Mouse (Mus musculus): ENCODE measurements at regions not wholly inside any gene's neighbourhood (a gene's known extent, or its start where the extent isn't known, plus 50 kb on each side); places are given as distances from the start of the nearest gene placed in this dataset.
"Not testable (repeated sequence)": the region's sequence is repeated elsewhere in the genome, so short reads cannot be mapped to it uniquely, and the experiment has no call there.

DNA sequence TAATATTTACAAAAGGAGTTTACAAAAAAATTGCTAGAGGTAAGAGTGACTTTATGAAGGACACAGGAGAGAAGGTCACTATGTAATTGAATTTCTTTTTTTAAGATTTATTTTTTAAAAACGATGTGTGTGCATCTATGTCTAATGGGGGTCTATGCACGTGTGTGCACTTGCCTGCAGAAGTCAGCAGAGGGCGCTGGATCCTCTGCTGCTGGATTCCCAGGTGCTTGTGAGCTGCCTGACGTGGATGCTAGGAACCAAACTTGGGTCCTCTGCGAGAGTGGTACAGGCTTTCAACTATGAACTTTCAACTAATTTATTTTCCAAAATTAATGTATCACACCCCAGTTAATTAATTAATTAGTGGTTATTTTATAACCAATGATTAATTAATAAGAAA is 85.0 kb downstream of the Glrx3 start:
- DNase-seq (ENCODE audit: low spot score in 2 of 2) = no peak

DNA sequence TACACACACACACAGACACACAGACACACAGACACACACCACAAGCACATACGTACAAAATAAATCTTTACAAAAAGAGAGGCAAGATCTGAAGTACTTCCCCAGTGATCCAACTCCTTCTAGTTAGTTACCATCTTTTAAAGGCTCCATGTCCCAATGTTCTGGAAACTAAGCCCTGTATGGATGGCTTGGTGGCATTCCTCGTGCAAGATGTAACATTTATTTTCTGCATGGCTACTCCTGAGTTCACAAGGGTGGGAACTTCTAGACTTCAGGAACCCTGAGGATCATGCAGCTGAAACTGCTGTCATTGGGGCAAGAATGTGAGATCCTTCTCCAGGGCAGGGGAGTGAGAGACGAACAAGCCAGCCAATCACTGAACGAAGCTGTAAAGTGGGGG is 96.1 kb downstream of the Glrx3 start:
- DNase-seq (ENCODE audit: low spot score in 2 of 2) = no peak

DNA sequence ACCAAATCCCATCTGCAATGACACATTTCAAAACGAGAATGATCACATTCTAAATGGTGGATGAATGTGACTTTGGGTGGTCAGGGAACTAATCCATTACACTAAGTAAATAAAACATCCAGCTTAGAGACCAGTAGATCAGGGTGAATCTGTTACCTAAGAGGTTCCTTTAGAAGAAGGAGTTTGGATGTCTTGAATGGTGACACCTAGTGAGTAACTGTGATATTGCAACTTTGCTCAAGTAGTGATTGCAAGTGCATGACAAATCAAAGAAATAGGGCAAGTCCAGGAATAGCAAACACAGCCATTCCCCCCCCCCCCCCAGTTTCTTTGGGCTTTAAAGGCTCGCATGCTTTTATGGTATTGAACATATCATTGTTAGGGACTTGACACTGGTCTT is 112.6 kb downstream of the Glrx3 start:
- DNase-seq (ENCODE audit: low spot score in 2 of 2) = no peak

DNA sequence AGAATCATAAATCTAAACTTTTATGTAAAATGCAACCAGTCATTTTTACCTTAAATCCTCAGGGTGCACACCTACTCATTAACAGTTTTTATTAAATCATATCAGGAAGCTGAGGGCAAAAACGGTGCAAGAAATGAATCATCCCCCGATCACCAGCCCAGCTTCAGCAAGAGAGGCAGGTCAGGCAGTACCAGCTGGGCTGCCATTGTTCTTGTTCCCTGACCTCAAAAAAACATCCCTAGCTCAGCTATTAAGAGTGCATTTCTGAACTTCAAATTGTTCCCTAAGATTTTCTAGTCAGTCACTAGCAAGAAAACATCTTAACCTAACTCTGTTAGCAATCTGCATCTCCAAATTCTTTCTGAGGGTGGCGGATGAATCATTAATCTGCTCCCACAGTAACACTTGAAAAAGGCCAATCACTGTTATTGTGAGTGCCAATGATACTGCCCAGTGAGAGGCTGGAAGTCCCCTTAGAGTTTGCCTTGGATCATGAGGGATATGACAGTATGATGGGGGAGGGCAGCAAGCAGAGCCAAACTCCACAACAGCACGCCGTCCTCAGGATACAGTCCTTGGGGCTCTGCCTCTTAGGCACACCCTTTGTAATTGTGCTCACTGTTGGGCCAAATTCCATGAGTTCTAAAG is 115.3 kb downstream of the Glrx3 start:
- no peak for DNase-seq (ENCODE audit: low spot score in 2 of 2)

DNA sequence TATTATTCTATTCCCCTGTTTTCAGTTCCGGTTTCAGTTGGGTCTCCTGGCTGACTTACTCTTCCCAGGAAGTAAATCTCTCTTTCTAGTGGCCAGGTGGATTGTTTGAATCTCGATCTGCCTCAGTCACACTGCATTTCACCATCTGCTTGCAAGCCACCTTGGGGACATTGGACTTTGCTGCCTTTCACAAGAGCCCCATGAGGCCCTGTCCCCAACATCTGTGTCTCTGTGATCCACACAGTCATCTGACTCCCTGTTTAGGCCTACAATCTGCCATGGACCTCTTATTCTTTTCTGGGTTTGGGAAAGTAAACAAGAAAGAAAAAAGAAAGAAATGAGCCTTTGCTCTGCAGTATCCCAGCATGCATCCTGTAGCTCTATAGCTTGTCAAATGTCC is 118.1 kb downstream of the Glrx3 start:
- no peak for DNase-seq (ENCODE audit: low spot score in 2 of 2)

DNA sequence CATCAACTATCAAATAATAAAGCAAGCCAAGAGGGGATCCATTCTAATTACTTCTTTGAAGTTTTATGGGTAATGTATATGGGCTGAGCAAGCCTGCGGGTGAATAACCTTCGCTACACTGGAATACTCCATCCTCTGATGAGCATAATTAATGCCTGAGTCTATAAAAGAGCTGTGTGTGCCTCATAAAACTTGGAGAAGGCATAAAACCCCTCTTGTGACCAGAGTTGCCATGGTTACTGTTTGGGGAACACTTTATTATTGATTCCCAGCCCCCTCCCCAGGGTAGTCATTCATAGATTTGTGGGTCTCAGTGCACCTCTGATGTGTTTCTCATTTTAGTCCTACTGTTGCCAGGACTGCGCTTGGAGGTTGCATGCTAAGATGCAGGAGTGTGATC is 120.0 kb downstream of the Glrx3 start:
- DNase-seq (ENCODE audit: low spot score in 2 of 2) = no peak

DNA sequence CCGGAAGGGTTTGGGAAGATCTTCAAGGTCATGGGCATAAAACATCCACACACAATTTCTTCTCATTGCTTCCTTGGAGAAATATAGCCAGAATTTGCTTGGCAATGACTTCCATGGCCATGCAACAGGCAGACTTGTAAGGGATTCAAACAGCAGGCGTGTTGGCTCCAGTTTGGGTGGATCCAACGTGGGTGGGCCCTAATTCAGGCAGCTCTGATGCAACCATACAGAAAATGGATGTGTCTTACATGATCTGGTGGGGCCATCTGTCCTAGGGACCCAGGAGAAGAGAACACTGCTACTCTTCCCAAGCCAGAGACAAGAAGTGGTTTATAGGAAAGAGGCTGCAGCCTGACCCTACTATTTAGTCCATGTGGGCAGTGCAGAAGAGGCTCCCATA is 121.5 kb downstream of the Glrx3 start:
- DNase-seq (ENCODE audit: low spot score in 2 of 2) = peak; percentile 9 to 17

DNA sequence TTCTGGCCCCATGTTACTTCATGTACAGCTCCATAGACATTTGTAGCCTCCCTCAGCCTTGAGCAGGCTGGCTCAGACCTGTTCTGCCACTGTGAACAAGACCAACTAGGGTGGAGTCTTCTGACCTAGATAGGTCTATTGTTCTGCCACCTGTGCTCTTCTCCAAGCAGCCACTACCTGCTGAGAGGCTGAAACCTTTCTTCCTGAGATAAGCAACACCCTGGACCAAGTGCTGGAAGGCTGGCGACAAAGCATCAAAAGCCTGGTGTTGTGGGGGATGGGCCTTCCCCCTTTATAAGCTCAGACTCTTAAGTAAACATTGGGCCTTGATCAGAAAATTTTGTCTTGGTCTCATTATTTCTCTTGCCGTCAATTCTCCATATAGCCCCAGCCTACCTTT is 132.8 kb downstream of the Glrx3 start:
- DNase-seq (ENCODE audit: low spot score in 2 of 2) = no peak

DNA sequence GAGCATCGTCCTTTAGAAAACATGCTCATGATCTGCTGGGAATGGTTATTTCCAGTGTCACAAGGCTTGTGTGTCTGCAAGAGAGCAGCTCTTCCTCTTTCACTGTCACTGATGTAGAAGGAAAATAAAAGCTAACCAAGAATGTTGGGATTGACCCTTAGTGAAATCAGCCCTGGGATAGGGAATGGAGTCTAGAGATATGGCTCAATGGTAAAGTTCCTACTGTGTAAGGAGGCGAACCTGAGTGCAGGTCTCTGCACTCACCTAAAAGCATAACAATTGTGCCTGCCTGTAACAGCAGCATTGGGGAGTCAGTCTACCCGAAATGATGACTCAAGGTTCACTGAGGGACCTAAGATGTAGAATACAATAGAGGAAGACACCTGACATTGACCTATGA is 138.1 kb downstream of the Glrx3 start:
- DNase-seq (ENCODE audit: low spot score in 2 of 2) = no peak

DNA sequence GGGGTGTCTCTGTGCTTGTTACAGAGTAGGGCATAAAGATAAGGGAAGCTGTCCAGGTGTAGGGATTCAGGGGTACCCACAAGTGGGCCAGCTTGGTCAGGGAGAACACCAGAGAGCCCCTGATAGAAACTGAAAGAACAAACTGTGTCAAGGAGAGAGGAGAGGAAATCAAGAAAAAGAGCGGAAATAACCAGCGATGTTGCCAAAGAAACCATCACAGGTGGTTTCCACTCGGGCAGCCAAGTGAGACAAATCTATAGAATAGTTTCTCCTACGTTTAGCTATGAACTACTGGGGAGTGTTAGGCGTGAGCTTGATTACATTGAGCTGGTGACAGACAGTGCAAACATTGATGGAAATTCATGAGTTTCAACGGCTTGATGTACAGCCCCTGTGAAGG is 138.8 kb downstream of the Glrx3 start:
- DNase-seq (ENCODE audit: low spot score in 2 of 2) = no peak

DNA sequence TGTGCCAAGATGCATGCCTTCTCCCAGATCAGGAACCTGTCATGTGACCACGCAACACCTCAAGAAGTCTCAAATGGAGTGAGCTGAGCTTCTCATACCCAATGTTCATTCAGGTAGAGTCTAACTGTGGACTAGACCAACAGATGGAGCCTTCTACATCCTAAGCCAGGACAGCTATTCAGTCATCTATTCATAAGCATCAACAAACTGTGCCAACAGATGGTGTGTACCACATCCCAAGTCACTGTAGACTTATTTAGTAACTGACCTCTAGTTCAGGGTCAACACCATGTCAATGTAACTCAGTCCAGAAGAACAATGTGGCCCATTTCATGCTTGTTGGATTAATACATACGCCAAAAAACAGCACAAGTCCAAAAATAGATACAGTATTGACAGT is 146.1 kb downstream of the Glrx3 start:
- DNase-seq (ENCODE audit: low spot score in 2 of 2) = no peak

DNA sequence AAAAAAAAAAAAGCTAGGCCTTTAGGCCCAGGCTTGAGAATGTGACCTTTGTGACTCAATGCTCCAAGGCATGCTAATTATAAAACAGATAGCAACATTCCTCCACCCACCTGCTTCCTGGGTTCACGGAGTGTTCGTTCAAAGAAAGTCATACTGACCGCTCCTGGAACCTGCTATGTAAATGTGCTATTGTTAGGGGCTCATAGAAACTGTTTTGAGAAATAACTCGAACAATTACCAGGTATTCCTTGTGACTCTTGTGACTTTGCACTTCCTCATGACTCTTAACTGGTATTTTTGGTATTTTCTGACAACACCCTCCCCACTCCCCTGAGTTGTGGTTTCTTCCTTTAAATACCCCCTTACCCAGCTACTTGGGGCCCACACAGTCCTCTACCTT is 147.5 kb downstream of the Glrx3 start:
- not testable (repeated sequence) for DNase-seq (ENCODE audit: low spot score in 2 of 2)

DNA sequence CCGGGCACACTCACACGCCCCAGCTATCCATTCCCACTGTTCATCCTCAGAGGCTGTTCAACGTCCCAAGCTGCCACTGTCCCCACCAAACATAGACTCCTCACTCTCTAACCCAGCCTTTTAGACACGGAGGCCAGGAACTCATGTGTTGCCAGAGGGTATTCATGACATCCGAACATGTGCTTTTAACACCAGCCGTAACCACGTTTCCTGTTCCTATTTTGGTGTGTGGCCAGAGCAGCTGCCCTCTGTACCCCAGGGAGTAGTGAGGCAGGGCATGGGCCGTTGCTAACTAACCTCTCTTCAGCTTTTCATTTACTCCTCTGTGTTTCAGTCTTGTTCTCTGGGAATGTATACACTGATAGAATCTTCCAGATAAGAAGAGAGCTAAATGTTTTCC is 156.2 kb downstream of the Glrx3 start:
- DNase-seq (ENCODE audit: low spot score in 2 of 2) = no peak

DNA sequence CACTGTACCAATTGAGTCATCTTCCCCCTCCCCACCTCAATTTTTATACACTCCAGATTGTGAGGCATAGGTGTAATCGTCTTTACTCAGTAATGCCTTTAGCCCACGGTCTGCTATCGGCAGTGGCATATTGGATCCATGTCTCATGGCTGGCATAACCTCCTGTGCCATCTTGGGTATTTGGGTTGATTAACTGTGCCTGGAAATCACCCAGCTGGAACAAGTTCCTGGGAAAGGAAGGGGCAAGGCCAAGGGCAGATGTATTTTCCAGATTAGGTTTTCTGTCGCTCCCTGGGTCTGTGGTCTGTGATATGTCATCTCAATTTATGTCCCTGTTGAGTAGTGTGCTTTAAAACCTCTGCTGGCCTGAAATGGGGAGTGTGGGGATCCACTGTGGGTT is 158.2 kb downstream of the Glrx3 start:
- DNase-seq (ENCODE audit: low spot score in 2 of 2) = no peak

DNA sequence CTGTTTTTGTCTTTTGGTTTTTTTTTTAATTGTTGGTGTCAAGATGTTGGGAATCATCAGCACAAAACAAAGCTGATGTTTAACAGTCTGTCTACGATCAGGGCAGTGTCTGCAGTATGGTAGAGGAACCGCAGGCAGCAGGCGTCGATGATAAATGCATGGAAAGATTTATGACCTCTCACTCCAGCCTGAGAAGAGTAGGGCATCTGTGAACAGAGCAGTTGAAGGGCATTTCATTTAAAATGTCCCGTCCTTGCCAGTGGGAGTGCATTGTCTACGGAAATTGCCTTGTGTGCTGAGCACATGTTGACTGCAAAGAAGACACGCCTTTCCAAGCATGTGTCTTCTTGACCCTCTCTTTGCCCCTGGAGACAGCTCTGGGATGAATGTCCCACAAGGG is 158.7 kb downstream of the Glrx3 start:
- no peak for DNase-seq (ENCODE audit: low spot score in 2 of 2)

DNA sequence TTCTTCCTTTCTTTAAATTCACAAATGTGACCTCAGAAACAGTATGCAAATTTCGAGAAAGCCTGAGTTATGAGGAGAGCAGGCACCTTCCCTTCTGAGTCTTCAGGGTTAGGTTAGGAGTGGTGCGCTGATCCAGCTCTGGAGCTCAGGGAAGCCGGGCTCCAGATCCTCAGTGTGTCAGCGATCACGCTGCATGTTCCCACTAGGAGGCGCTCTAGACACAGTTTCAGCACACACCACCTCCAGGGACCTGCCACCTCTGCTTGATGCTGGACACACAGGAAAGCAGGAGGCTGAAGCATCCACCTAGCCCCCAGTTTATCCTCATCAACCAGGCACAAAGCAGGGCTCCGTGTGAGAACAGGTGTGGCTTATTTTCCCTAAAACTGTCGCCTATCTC is 165.6 kb downstream of the Glrx3 start:
- peak; percentile 34 to 72 for DNase-seq (ENCODE audit: low spot score in 2 of 2)

DNA sequence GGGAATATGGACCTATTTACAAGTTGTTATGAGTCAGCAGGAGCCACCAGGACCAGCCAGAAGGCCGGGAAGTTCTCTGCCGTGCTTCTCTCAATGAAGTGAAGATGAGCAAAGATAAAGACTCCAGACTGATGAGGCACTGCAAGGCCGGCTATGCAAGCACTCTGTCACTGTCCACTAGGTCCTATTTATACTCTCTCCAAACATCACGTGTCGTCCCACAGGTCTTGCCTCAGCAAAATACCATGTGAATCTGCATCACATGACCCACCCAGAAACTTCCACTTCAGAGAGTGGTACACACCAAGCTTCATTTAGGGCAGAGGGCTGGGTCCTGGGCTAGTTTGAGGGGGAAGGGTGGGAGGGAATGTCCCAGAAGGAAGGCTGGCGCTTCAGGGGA is 172.3 kb downstream of the Glrx3 start:
- DNase-seq (ENCODE audit: low spot score in 2 of 2) = no peak

DNA sequence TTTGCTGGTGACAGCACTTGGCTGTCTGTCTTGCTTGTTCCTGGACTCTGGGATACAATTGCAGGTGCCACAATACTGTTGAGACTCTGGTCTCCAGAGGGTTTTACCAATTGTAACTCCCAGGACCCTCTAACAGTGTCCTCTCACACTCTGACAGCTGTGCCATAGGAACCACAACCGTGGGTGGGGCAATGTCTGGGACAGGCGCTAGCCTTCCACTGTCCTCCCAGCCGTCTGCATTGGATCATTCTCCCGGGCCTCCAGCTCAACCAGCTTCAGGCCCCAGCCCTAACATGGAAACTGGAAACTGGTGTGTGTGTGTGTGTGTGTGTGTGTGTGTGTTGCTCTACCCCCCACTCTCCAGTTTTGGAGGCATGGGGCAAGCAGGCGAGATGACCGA is 173.9 kb downstream of the Glrx3 start:
- DNase-seq (ENCODE audit: low spot score in 2 of 2) = no peak

DNA sequence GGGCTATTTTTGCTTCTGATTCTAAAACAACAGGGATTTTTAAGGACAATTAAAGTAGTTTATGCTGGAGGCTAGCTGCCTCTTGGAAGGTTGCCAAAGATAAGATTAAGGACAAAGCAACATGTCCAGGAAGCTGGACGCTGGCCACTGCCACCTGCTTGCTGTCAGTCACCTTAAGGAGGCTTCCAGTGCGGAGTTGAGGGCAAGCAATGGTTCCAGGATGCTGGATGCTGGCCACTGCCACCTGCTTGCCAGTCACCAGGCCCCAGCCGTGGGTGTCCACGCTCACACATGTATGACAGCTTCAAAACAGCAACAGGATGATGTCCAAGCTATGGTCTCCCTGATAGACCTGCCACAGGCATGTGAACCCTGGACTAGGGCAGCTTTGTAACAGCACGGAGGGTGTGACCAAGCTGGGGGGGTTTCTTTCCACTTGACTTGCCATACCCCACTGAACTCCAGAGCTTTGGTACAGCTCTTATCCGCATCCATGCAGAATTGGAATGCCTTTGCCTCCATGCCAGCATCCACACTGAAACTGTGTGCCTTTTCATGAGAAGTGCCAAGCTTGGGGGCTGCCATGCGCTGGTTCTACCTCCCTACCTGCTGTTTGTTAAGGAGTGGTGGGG is 174.6 kb downstream of the Glrx3 start:
- no peak for DNase-seq (ENCODE audit: low spot score in 2 of 2)

DNA sequence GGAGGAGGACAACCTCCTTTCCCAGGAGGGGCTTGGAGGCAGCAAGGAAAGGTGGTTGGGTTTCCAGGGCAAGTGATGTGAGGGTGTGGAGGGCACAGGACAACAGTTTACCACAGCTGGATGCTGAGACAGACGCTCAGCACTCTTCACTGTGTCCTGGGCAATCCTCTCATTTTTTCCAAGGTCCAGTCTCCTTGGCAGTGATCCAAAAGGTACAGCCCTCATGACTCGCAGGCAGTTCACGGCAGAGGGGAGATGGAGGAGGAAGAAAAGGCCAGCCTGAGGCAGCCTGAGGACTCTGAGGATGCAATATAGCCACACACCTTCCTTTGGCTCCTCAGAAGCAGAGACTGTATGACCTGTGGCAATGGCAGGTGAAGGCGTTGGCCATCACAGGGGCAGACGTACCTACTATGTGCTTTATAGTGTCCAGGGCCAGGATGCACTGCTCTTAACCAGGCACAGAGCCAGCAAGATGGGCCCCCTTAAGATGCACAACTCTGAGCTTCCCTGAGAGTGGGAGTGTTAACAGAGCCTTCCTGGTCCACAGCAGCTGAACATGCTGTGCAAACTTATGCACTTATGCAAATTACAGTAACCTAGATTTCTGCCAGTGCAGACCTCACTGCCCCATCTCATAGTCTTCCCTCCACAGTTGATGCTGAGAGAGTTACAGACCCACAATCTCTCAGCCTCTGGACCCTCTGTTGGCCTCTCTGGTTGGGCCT is 181.2 kb downstream of the Glrx3 start:
- DNase-seq (ENCODE audit: low spot score in 2 of 2) = no peak

DNA sequence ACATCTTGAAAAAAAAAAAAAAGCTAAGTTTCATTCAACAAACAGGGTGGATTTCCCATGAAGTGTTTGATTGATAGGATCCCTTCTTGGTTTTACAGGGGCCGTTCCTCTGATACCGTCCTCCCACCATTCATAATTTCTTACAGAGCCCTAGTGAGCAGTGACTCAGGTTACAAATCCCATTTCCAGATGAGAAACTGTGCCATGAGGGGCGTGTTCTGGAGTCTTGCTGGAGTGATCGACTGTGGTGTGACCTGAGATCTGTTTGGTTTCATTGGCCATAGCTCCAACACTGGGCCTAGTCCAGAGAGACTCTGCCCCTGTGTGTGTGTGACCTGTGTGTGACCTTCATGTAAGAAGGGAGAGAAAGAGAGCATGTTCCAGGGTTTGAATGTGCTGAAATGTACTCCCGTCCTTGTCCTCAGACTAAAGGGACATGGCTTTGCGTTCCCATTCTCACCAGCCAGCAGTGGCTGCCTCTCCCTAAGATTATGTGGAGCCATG is 181.9 kb downstream of the Glrx3 start:
- DNase-seq (ENCODE audit: low spot score in 2 of 2) = no peak

DNA sequence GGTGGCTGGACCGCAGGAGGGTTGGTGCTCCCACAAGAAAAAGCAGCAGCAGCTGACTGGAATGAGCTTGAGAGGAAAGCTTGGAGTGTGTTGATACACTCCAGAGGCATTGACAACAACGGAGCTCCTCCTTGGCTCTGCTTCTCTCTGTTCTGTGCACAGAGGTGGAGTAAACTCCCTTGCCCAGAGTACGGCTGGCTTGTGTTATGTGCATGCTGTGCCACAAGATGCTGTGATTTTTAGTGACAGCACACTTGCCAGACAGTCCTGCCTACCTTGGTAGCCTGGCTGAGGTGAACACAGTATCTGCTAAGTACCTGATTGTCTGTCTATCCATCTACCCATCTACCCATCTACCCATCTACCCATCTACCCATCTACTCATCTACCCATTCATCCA is 190.9 kb downstream of the Glrx3 start:
- no peak for DNase-seq (ENCODE audit: low spot score in 2 of 2)

DNA sequence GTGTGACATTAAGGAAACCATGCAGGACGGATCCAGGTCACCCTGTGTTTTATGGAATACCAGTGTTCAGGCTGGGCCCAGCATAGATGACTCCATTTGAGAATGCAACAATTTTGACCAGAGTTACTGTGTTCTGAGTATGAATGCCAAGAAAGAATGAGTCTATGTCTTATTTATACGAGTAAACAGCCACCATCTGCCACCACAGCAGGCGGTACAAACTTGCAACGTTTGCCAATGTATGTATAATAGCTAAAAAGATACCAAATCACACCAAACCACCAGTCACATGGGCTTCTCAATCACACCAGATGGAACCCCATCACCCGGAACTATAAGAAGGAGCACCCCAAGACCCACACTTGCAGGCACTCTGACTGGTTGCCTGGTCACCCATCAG is 192.1 kb downstream of the Glrx3 start:
- no peak for DNase-seq (ENCODE audit: low spot score in 2 of 2)

All from frontal cortex, postnatal 14 days (tissue).